Mouse (Mus musculus): ENCODE results near the gene Srgap2. TPM values are rescaled to one million over a fixed set of nuclear protein-coding genes. Genes with fewer than 3 reads are reported as not detected.
A peak's percentile ranks its signal among the peaks of the same experiment; 100 is the strongest.
"Not testable (repeated sequence)": the region's sequence is repeated elsewhere in the genome, so short reads cannot be mapped to it uniquely, and the experiment has no call there.

Gene Srgap2
- polyA plus RNA-seq, 1 experiment from 2014 or later, result 27.2 TPM

DNA sequence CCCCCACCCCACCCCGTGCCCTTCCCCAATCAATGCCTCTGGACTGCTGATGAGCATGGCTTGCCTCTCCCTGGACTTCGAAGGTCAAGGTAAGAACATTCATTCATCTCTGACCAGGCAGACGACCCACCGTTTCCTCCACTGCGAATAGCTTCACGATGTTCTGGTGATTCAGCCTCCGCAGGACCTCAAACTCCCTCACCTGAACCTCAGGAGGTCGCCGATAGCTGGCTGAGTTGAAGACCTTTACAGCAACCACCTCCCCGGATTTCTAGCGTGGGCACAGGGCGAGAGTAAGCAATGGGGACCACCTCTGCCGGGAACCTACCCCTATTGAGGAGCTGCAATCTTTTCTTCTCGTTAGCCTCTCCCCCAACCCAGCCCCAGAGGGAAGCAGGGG lies 251.6 kb downstream of the Srgap2 start:
- Histone ChIP-seq H3K4me2 (no peak overlapping the region), H3K4me1 (peaks cover 6% of the 10 kb centered on the region; the same call in 1 of the 2 replicates), H3K4me3 (replicated peaks) (no peak overlapping the region), H3K27me3 (replicated peaks) (no peaks in the 10 kb centered on the region), H3K36me3 (no peaks in the 10 kb centered on the region), H3K9ac (replicated peaks) (no peak overlapping the region), H3K9me3 (replicated peaks) (no peaks in the 10 kb centered on the region), H3K27ac (replicated peaks) (no peak overlapping the region)
- no peak for ATAC-seq (ENCODE audit: low FRiP score)
- WGBS, result 80% methylated on average over 14 of the region's 14 CpGs

DNA sequence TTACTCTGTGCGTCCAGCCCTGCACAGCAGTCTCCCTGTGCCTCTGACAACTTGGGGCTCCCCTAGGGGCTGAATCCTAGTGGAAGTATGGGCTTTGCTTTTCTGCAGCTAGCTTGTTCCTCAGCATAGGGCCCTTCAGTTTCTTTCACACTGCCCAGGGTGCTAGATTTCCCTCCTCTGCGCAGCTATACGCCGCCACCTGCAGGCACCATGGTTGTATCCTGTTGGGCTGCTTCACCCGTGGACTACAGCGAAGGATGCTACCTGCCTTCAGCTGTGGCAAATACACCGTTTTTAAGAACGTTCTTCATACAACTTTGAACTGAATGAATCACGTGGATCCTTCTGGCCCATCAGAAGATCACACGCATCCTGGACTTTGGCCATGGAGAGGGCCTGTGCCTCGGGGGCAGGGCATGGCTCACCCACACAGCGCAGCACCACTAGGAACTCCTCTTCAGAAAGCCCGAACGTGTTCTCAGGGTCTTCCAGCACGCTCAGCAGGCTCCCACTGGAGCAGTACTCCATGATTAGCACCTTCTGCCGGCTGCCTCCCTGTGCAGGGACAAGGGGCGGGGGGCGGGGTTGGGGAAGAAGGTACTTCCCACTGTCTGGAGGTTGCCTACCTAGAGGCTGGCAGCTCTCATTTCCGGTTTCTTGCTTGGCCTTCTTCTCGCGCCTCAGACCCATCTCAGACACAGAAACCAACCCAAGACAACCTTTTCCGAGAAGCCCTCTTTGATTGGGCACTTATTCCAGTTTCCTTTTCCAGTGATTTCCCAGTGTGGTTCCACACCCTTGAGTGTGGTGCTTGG lies 252.2 kb downstream of the Srgap2 start:
- Histone ChIP-seq H3K27me3 (replicated peaks) (no peaks in the 10 kb centered on the region), H3K9me3 (replicated peaks) (no peaks in the 10 kb centered on the region), H3K36me3 (no peaks in the 10 kb centered on the region), H3K4me1 (peaks cover 8% of the 10 kb centered on the region), H3K4me2 (no peak overlapping the region), H3K9ac (replicated peaks) (no peak overlapping the region), H3K27ac (replicated peaks) (no peak overlapping the region), H3K4me3 (replicated peaks) (no peak overlapping the region)
- no peak for ATAC-seq (ENCODE audit: low FRiP score)
- 53% methylated on average over 22 of the region's 22 CpGs for WGBS

DNA sequence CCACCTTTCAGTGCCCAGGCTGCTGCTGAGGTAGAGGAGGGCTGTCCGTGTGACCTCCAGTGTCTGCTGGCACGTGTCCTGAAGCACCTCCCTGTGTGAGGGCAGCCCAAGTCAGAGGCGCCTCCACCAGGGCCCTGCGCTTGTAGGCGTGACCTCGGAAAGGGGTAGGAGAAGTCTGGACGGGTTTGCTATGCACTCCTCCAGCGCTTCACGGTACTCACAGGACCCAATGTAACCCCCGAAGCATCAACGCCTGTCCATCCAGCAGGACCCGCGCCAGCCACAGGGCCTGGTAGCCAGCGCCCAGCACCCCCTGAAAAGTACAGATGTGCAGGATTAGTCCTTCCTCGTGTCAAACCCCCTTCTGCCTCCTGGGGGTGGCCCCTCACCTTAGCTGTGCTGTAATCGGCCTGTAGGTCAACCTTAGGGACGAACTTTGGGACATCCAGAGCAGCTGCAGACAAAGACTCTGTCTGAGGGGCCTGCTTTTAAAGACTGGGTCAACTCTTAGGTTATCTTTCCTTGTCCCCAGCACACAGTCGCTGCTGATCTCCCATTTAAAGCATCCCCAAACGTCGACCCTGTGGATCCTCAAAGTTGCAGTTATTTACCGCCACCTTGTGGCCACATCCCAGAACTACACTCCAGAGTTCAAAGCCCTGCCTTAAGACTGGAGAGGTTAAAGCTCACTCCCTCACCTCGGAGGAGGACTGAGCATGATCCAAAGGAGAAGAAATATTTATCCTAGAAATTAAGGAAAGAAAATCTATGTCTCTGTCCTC lies 257.2 kb downstream of the Srgap2 start:
- peak; percentile 75 for ATAC-seq (ENCODE audit: low FRiP score)
- peaks cover 4% of the 10 kb centered on the region; the same call in 1 of the 2 replicates for H3K4me1 ChIP-seq
- WGBS, result 34% methylated on average over 22 of the region's 22 CpGs

DNA sequence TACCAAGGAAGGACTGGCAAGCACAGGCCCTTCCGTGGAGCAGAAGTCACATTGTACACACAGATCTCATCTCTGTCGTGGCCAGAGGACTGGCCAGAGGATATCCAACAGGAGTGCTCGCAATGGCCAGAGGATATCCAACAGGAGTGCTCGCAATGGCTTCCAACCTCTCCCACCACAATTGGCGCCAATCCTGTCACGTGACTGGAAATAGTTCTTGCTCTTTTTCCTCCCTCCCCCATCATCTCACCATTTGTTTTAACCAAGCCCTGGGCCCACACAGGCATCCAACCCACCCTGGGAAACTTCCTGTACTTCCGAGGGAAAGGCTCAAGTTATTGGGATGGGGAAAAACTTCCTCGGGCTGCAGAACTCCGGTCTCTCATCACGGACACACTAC lies 258.4 kb downstream of the Srgap2 start:
- H3K4me1 ChIP-seq, result peaks cover 4% of the 10 kb centered on the region; the same call in 1 of the 2 replicates
- H3K9ac ChIP-seq (replicated peaks), result no peak overlapping the region
- no peak for ATAC-seq (ENCODE audit: low FRiP score)
- H3K36me3 ChIP-seq, result no peaks in the 10 kb centered on the region
- no peaks in the 10 kb centered on the region for H3K27me3 ChIP-seq (replicated peaks)
- 87% methylated on average over 10 of the region's 10 CpGs for WGBS
- H3K27ac ChIP-seq (replicated peaks), result no peak overlapping the region
- no peak overlapping the region for H3K4me3 ChIP-seq (replicated peaks)
- H3K4me2 ChIP-seq, result no peak overlapping the region
- H3K9me3 ChIP-seq (replicated peaks), result no peaks in the 10 kb centered on the region

More for the DNA sequence above, 257.2 kb downstream of the Srgap2 start:
- no peaks in the 10 kb centered on the region for H3K27me3 ChIP-seq (replicated peaks)
- peak overlapping the region; percentile 41 for H3K4me2 ChIP-seq
- no peaks in the 10 kb centered on the region for H3K36me3 ChIP-seq
- H3K9ac ChIP-seq (replicated peaks), result no peak overlapping the region
- H3K27ac ChIP-seq (replicated peaks), result no peak overlapping the region
- no peaks in the 10 kb centered on the region for H3K9me3 ChIP-seq (replicated peaks)
- H3K4me3 ChIP-seq (replicated peaks), result no peak overlapping the region

DNA sequence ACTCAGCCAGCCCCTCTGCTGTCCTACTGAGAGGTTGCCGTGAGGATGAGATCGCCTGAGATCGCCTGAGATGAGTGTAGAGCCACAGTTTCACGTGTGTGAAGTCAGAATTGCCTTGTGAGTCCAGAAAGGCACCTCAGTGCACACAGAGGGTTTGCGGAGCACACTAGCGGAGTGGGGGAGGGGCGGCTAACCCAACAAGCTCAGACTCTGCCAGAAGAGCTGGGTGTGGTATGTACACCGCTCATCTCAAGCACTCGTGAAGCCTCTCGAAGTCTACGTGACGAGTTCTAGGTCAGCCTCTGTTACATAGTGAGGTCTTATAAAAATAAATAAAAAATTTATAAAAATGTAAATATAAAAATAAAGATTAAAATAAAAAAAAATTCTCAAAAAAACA lies 263.2 kb downstream of the Srgap2 start:
- WGBS, result 76% methylated on average over 12 of the region's 12 CpGs
- no peaks in the 10 kb centered on the region for H3K36me3 ChIP-seq
- H3K9me3 ChIP-seq (replicated peaks), result no peaks in the 10 kb centered on the region
- no peaks in the 10 kb centered on the region for H3K4me1 ChIP-seq
- H3K9ac ChIP-seq (replicated peaks), result no peak overlapping the region
- no peak overlapping the region for H3K4me3 ChIP-seq (replicated peaks)
- H3K27me3 ChIP-seq (replicated peaks), result 0 out of 2 replicates have a peak, but pooled peaks cover 3% of the 10 kb centered on the region
- no peak for ATAC-seq (ENCODE audit: low FRiP score)
- no peak overlapping the region for H3K27ac ChIP-seq (replicated peaks)
- H3K4me2 ChIP-seq, result no peak overlapping the region

DNA sequence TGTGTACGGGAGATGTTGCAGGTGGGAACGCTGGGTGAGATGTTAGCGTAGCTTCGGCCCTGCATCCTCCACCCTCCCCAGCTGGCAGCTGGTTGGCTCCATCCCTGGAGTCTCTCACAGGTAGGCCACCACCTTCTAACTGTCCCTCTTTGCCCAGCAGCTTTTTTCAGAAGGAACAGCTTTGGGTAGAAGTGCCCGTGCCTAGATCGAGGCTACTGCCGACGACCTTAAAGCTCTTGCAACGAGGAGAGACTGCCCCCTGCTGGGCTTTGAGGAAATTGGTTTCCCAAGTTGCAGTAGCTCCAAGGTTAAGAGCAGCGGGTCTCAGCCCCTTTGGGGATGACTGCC lies 266.9 kb downstream of the Srgap2 start:
- no peak for ATAC-seq (ENCODE audit: low FRiP score)
- 27% methylated on average over 10 of the region's 10 CpGs for WGBS

DNA sequence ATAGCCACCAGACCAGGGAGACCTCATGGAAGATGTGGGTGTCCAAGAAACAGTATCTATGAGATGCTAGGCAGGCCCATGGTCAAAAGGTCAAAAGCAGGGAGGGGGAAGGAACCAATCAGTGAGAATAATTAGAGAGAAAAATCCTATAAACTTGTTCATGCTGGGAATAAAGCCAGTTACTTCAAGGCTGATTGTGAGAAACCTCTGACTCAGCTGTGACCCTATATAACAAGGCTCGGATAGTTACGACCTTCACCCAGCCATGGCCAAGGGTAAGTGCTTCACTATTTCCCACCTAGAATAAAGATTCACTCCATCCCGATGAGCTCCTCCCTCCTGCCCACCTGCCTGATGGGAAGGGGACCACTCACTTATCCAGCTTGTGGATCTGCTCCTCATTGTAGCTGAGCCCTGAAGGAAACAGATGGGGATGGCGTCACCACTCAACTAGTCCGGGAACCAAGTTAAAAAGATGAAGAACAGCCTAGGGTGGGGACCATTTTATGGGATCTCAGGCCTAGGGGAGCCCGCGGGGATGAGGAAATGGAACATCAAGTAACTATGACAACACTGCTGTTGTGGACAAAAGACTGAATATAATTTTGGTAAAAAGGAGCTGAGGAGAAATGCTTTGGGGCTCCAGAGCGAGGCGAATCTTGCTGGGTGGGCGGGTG lies 267.4 kb downstream of the Srgap2 start:
- WGBS, result 70% methylated on average over 10 of the region's 10 CpGs
- H3K4me2 ChIP-seq, result no peak overlapping the region
- ATAC-seq (ENCODE audit: low FRiP score), result no peak

More for the DNA sequence above, 266.9 kb downstream of the Srgap2 start:
- Histone ChIP-seq H3K9me3 (replicated peaks) (no peaks in the 10 kb centered on the region), H3K9ac (replicated peaks) (no peak overlapping the region), H3K4me1 (no peaks in the 10 kb centered on the region), H3K27me3 (replicated peaks) (0 out of 2 replicates have a peak, but pooled peaks cover 3% of the 10 kb centered on the region), H3K4me3 (replicated peaks) (no peak overlapping the region), H3K27ac (replicated peaks) (no peak overlapping the region), H3K36me3 (no peaks in the 10 kb centered on the region), H3K4me2 (no peak overlapping the region)

DNA sequence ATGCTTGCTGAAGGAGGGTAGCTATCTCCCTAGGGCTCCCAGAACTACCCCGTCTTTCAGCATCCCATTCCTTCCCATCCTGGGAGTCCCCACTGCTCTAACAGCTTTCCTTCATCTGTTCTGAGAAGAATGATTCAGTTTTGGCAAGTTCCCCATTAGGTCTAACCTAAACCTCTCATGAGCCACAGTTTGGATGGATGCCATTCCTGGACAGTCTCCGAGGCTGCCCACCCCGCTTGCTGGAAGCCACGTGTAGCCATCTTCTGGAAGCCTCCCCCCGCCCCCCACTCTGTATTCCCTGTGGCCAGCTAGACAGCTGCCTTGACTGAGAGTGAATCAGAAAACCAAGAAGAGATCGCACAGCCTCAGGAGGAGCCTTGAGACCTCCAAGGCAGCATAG lies 269.9 kb downstream of the Srgap2 start:
- 87% methylated on average over 6 of the region's 6 CpGs for WGBS

More for the DNA sequence above, 267.4 kb downstream of the Srgap2 start:
- H3K9me3 ChIP-seq (replicated peaks), result no peaks in the 10 kb centered on the region
- no peaks in the 10 kb centered on the region for H3K4me1 ChIP-seq
- no peak overlapping the region for H3K27ac ChIP-seq (replicated peaks)
- no peaks in the 10 kb centered on the region for H3K36me3 ChIP-seq
- H3K4me3 ChIP-seq (replicated peaks), result no peak overlapping the region
- no peak overlapping the region for H3K9ac ChIP-seq (replicated peaks)
- 0 out of 2 replicates have a peak, but pooled peaks cover 3% of the 10 kb centered on the region for H3K27me3 ChIP-seq (replicated peaks)

DNA sequence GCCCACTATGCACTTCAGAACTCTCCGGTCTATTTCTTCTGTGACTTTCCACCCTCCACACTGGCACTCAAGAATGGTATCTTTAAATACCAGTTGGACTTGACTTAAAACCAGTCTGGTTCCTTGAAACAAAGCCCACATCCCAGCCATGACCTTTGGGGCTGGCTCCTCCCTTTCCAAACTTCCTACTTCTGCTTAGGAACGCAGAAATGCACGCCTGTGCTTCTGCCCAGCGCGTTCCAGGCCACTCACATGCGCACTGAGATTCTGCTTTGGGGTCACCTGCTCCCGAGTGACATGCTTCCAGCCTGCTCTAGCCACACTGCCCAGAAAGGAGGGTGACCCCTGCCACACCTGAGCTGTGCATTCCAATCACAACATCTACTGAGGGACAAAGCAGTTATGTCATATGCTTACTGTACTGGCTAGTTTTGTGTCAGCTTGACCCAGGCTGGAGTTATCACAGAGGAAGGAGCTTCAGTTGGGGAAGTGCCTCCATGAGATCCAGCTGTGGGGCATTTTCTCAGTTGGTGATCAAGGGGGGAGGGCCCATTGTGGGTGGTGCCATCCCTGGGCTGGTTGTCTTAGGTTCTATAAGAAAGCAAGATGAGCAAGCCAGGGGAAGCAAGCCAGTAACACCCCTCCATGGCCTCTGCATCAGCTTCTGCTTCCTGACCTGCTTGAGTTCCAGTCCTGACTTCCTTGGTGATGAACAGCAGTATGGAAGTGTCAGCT lies 274.5 kb downstream of the Srgap2 start:
- not testable (repeated sequence) for ATAC-seq (ENCODE audit: low FRiP score); H3K9me3 ChIP-seq (replicated peaks); H3K4me3 ChIP-seq (replicated peaks); H3K27me3 ChIP-seq (replicated peaks); H3K9ac ChIP-seq (replicated peaks); H3K36me3 ChIP-seq; H3K4me1 ChIP-seq; H3K4me2 ChIP-seq; H3K27ac ChIP-seq (replicated peaks)
- WGBS, result 85% methylated on average over 7 of the region's 7 CpGs

More for the DNA sequence above, 269.9 kb downstream of the Srgap2 start:
- Histone ChIP-seq H3K4me2 (no peak overlapping the region), H3K36me3 (no peaks in the 10 kb centered on the region), H3K9ac (replicated peaks) (no peak overlapping the region), H3K4me3 (replicated peaks) (no peak overlapping the region), H3K4me1 (no peaks in the 10 kb centered on the region), H3K27ac (replicated peaks) (no peak overlapping the region), H3K27me3 (replicated peaks) (0 out of 2 replicates have a peak, but pooled peaks cover 3% of the 10 kb centered on the region), H3K9me3 (replicated peaks) (no peaks in the 10 kb centered on the region)
- ATAC-seq (ENCODE audit: low FRiP score), result no peak

DNA sequence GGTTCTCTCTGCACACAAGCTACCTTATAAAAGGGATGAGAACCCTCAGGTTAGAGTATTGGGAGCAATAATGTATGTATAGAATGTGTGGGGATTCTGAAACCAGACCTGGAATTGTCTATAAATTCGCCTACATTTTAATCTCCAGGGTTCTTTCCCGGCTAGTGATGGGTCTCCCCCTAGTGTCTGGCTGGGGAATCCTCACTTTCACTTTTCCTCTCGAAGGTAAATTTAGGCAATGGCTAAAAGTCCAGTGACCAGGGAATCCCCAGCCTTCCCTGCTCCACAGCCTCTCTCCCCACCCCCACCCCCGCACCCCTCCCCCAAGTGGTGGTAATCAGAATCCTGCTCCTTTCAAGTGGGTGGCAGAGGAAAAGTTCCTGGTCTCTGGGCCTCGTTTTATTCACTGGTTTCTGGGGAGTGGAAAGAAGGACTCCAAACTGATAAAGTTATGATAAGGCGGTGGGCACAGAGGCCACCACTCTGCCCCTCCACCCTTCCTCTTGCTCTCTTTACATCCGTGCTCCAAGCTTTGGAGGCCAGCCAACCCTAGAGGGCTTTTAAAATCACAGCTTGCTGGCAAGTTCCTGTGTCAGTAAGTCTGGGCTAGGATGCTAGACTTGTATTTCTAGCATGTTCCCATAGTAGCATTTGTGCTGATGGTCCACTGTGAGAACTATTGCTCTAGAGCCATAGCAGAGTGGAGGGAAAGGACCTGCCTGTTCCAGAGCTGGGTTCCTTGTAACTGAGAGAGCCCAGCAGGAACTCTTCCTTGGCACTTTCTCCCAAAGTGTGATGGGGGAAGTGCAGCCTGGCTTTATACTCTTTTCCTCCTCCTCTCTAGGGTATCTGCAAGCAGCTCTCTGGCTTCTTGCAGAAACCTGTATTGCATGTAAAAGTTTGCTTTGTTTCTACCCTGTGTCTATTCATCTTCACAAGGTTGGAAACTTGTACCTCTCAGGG lies 280.4 kb downstream of the Srgap2 start:
- peaks cover 26% of the 10 kb centered on the region for H3K27me3 ChIP-seq (replicated peaks)
- no peaks in the 10 kb centered on the region for H3K9me3 ChIP-seq (replicated peaks)
- WGBS, result 10% methylated on average over 7 of the region's 7 CpGs
- ATAC-seq (ENCODE audit: low FRiP score), result no peak
- H3K9ac ChIP-seq (replicated peaks), result no peak overlapping the region
- H3K4me2 ChIP-seq, result peak overlapping the region; percentile 30
- no peak overlapping the region; the same call in 1 of the 2 replicates for H3K4me3 ChIP-seq (replicated peaks)
- no peak overlapping the region for H3K27ac ChIP-seq (replicated peaks)
- peaks cover 36% of the 10 kb centered on the region for H3K4me1 ChIP-seq
- H3K36me3 ChIP-seq, result no peaks in the 10 kb centered on the region

Data from neural tube, embryonic 15.5 days (tissue).